Mouse (Mus musculus): ENCODE measurements around the gene Arhgap15. TPM values are rescaled to one million over a fixed set of nuclear protein-coding genes. Genes with fewer than 3 reads are reported as not detected.

Arhgap15 gene
- polyA plus RNA-seq, 1 experiment from 2014 or later = 0.87 TPM

- H3K9ac ChIP-seq (replicated peaks) = no peak overlapping the region
- ATAC-seq (replicated peaks) = no peak
- no peak overlapping the region for H3K4me2 ChIP-seq (replicated peaks)
- no peaks in the 10 kb centered on the region for H3K9me3 ChIP-seq
- no peak overlapping the region for H3K27ac ChIP-seq (replicated peaks)
- no peaks in the 10 kb centered on the region for H3K36me3 ChIP-seq
- no peaks in the 10 kb centered on the region for H3K4me1 ChIP-seq
- WGBS = 79% methylated on average over 5 of the region's 5 CpGs
- no peak overlapping the region for H3K4me3 ChIP-seq
- no peaks in the 10 kb centered on the region for H3K27me3 ChIP-seq
Measured at GRCm38 (mm10) chr2:44065067-44065466, 316.4 kb downstream of the Arhgap15 start.

GRCm38 (mm10) chr2:44068151-44068840 is 319.7 kb downstream of the Arhgap15 start:
- no peak for ATAC-seq (replicated peaks)
- Histone ChIP-seq H3K27me3 (no peaks in the 10 kb centered on the region), H3K9ac (replicated peaks) (no peak overlapping the region), H3K4me1 (no peaks in the 10 kb centered on the region), H3K9me3 (no peaks in the 10 kb centered on the region), H3K4me3 (no peak overlapping the region), H3K27ac (replicated peaks) (no peak overlapping the region), H3K36me3 (no peaks in the 10 kb centered on the region), H3K4me2 (replicated peaks) (no peak overlapping the region)
- 72% methylated on average over 7 of the region's 7 CpGs for WGBS

GRCm38 (mm10) chr2:44068906-44069305 is 320.3 kb downstream of the Arhgap15 start:
- no peaks in the 10 kb centered on the region for H3K9me3 ChIP-seq
- no peaks in the 10 kb centered on the region for H3K4me1 ChIP-seq
- ATAC-seq (replicated peaks) = no peak
- no peak overlapping the region for H3K9ac ChIP-seq (replicated peaks)
- peak overlapping the region; percentile 23; the same call in 1 of the 2 replicates for H3K27ac ChIP-seq (replicated peaks)
- no peaks in the 10 kb centered on the region for H3K36me3 ChIP-seq
- H3K27me3 ChIP-seq = no peaks in the 10 kb centered on the region
- H3K4me3 ChIP-seq = no peak overlapping the region
- H3K4me2 ChIP-seq (replicated peaks) = no peak overlapping the region
- 68% methylated on average over 2 of the region's 2 CpGs for WGBS

GRCm38 (mm10) chr2:44076570-44076969 is 327.9 kb downstream of the Arhgap15 start:
- no peak overlapping the region for H3K4me3 ChIP-seq
- no peaks in the 10 kb centered on the region for H3K4me1 ChIP-seq
- H3K9me3 ChIP-seq = no peaks in the 10 kb centered on the region
- H3K4me2 ChIP-seq (replicated peaks) = no peak overlapping the region
- H3K27ac ChIP-seq (replicated peaks) = no peak overlapping the region
- no peaks in the 10 kb centered on the region for H3K36me3 ChIP-seq
- H3K9ac ChIP-seq (replicated peaks) = no peak overlapping the region
- H3K27me3 ChIP-seq = no peaks in the 10 kb centered on the region
- ATAC-seq (replicated peaks) = no peak

- no peaks in the 10 kb centered on the region for H3K9me3 ChIP-seq
- H3K27me3 ChIP-seq = no peaks in the 10 kb centered on the region
- H3K4me3 ChIP-seq = no peak overlapping the region
- H3K36me3 ChIP-seq = no peaks in the 10 kb centered on the region
- no peak overlapping the region for H3K27ac ChIP-seq (replicated peaks)
- 93% methylated on average over 6 of the region's 6 CpGs for WGBS
- H3K9ac ChIP-seq (replicated peaks) = no peak overlapping the region
- no peak for ATAC-seq (replicated peaks)
- no peaks in the 10 kb centered on the region for H3K4me1 ChIP-seq
- no peak overlapping the region for H3K4me2 ChIP-seq (replicated peaks)
Measured at GRCm38 (mm10) chr2:44080530-44080929, 331.9 kb downstream of the Arhgap15 start.

GRCm38 (mm10) chr2:44081241-44081640 is 332.6 kb downstream of the Arhgap15 start:
- 82% methylated on average over 4 of the region's 4 CpGs for WGBS
- H3K36me3 ChIP-seq = no peaks in the 10 kb centered on the region

GRCm38 (mm10) chr2:44084471-44084870 is 335.8 kb downstream of the Arhgap15 start:
- Histone ChIP-seq H3K4me1 (no peaks in the 10 kb centered on the region), H3K27ac (replicated peaks) (no peak overlapping the region), H3K4me2 (replicated peaks) (no peak overlapping the region), H3K9me3 (no peaks in the 10 kb centered on the region), H3K36me3 (no peaks in the 10 kb centered on the region), H3K9ac (replicated peaks) (no peak overlapping the region), H3K4me3 (no peak overlapping the region), H3K27me3 (no peaks in the 10 kb centered on the region)
- ATAC-seq (replicated peaks) = no peak
- WGBS = 71% methylated on average over 2 of the region's 2 CpGs

More at GRCm38 (mm10) chr2:44081241-44081640, 332.6 kb downstream of the Arhgap15 start:
- Histone ChIP-seq H3K4me3 (no peak overlapping the region), H3K9me3 (no peaks in the 10 kb centered on the region), H3K4me1 (no peaks in the 10 kb centered on the region), H3K27me3 (no peaks in the 10 kb centered on the region), H3K9ac (replicated peaks) (no peak overlapping the region), H3K27ac (replicated peaks) (no peak overlapping the region), H3K4me2 (replicated peaks) (no peak overlapping the region)
- ATAC-seq (replicated peaks) = no peak

GRCm38 (mm10) chr2:44086403-44087056 is 337.9 kb downstream of the Arhgap15 start:
- no peaks in the 10 kb centered on the region for H3K36me3 ChIP-seq
- no peaks in the 10 kb centered on the region for H3K9me3 ChIP-seq
- H3K9ac ChIP-seq (replicated peaks) = no peak overlapping the region
- no peaks in the 10 kb centered on the region for H3K27me3 ChIP-seq
- no peak overlapping the region for H3K4me2 ChIP-seq (replicated peaks)
- no peaks in the 10 kb centered on the region for H3K4me1 ChIP-seq
- WGBS = 23% methylated on average over 5 of the region's 5 CpGs
- no peak for ATAC-seq (replicated peaks)
- no peak overlapping the region for H3K27ac ChIP-seq (replicated peaks)
- H3K4me3 ChIP-seq = no peak overlapping the region

GRCm38 (mm10) chr2:44098552-44098951 is 349.9 kb downstream of the Arhgap15 start:
- no peaks in the 10 kb centered on the region for H3K4me1 ChIP-seq
- H3K4me3 ChIP-seq = no peak overlapping the region
- WGBS = 85% methylated on average over 4 of the region's 4 CpGs
- H3K4me2 ChIP-seq (replicated peaks) = no peak overlapping the region
- no peak overlapping the region for H3K9ac ChIP-seq (replicated peaks)
- 0 out of 2 replicates have a peak, but pooled peaks cover 4% of the 10 kb centered on the region for H3K9me3 ChIP-seq
- ATAC-seq (replicated peaks) = no peak
- no peaks in the 10 kb centered on the region for H3K27me3 ChIP-seq
- H3K36me3 ChIP-seq = no peaks in the 10 kb centered on the region
- H3K27ac ChIP-seq (replicated peaks) = no peak overlapping the region

- 82% methylated on average over 6 of the region's 6 CpGs for WGBS
- no peak overlapping the region for H3K4me3 ChIP-seq
- peaks cover 10% of the 10 kb centered on the region for H3K4me1 ChIP-seq
- H3K4me2 ChIP-seq (replicated peaks) = no peak overlapping the region
- no peak overlapping the region for H3K27ac ChIP-seq (replicated peaks)
- no peak for ATAC-seq (replicated peaks)
- no peaks in the 10 kb centered on the region for H3K27me3 ChIP-seq
- H3K9me3 ChIP-seq = no peaks in the 10 kb centered on the region
- H3K9ac ChIP-seq (replicated peaks) = no peak overlapping the region
- no peaks in the 10 kb centered on the region for H3K36me3 ChIP-seq
Measured at GRCm38 (mm10) chr2:44102351-44102750, 353.7 kb downstream of the Arhgap15 start.

GRCm38 (mm10) chr2:44103321-44103720 is 354.7 kb downstream of the Arhgap15 start:
- WGBS = 88% methylated on average over 8 of the region's 8 CpGs
- H3K27ac ChIP-seq (replicated peaks) = no peak overlapping the region
- ATAC-seq (replicated peaks) = no peak

GRCm38 (mm10) chr2:44103742-44104141 is 355.1 kb downstream of the Arhgap15 start:
- Histone ChIP-seq H3K36me3 (no peaks in the 10 kb centered on the region), H3K4me3 (no peak overlapping the region), H3K27ac (replicated peaks) (no peak overlapping the region), H3K27me3 (no peaks in the 10 kb centered on the region), H3K4me2 (replicated peaks) (no peak overlapping the region), H3K9me3 (no peaks in the 10 kb centered on the region), H3K4me1 (peaks cover 10% of the 10 kb centered on the region), H3K9ac (replicated peaks) (no peak overlapping the region)
- 85% methylated on average over 5 of the region's 5 CpGs for WGBS
- ATAC-seq (replicated peaks) = no peak

More at GRCm38 (mm10) chr2:44103321-44103720, 354.7 kb downstream of the Arhgap15 start:
- Histone ChIP-seq H3K9ac (replicated peaks) (no peak overlapping the region), H3K4me3 (no peak overlapping the region), H3K9me3 (no peaks in the 10 kb centered on the region), H3K4me1 (peaks cover 10% of the 10 kb centered on the region), H3K4me2 (replicated peaks) (no peak overlapping the region), H3K36me3 (no peaks in the 10 kb centered on the region), H3K27me3 (no peaks in the 10 kb centered on the region)

Data from forebrain, embryonic 15.5 days (tissue).